Mouse (Mus musculus): ENCODE measurements around the gene Flt1.

DNA sequence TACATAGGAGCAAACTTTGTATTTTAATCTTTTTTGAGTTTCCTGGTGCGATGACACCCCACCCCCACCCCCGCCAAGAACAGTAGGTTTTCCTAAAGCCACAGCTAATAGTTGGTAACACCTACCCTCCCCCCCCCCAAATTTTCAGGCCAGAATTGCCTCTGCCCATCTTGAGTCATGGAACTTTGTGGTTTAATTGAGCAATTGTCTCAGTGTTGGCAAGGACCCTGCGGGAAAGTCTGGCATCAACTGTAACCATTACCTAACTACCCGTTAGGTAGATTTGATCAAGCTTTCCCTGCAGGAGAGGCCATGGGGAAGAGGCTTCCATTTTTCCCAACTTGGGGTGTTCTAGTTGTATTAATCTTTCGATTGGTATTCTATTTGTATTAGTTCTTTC is 23.4 kb downstream of the Flt1 start:
- no peak for TF ChIP-seq CTCF (IDR thresholded peaks at IDR 0.05; ENCODE audit: extremely low read depth, insufficient read length, insufficient replicate concordance, low read depth, low read length)
- no peak for TF ChIP-seq POLR2A (IDR thresholded peaks at IDR 0.05; ENCODE audit: low read depth, low read length)
